8 mouse cellular contexts compared by ENCODE assay signal in genomic region chr19:10576690-10577561, GRCm38 (mm10). TPM values are rescaled to one million over a fixed set of nuclear protein-coding genes. Genes with fewer than 3 reads are reported as not detected.
DNase-seq lines count a peak whose midpoint lies in the region; ATAC-seq and TF ChIP-seq lines count a peak whose summit lies in the region.

Cyb561a3 (plus strand) TSS chr19:10577172.
Tmem138 (minus strand) TSS chr19:10577362.

- peak within 1 kb of the TSS; percentile 65 for H3K4me2 ChIP-seq in hindbrain, embryonic 13.5 days

- in situ Hi-C loops in Patski (cut with MboI; ENCODE audit: low pct_unique_long_range_greater_than_20kb) = no loop called here

- H3K36me3 ChIP-seq in hindbrain, embryonic 13.5 days = peaks cover 27% of the 10 kb centered on the region

- peak; percentile 93 for TF ChIP-seq CTCF in Patski (IDR thresholded peaks at IDR 0.05)

- peaks cover 22% of the 10 kb centered on the region for H3K4me1 ChIP-seq in hindbrain, embryonic 13.5 days (replicated peaks)

- no peaks in the 10 kb centered on the region for H3K27me3 ChIP-seq in Patski
- H3K27me3 ChIP-seq in hindbrain, embryonic 13.5 days = no peaks in the 10 kb centered on the region

- H3K27ac ChIP-seq in hindbrain, embryonic 13.5 days = peak within 1 kb of the TSS; percentile 96

- CTCF ChIA-PET in Patski (lab: Charles Lee) = interaction anchor here (0.7 to 5.2 kb wide), 11 partner anchors 9 to 385 kb away, joined by 3 to 49 read pairs (median 5); partner anchors contain the start of genes Ddb1 and Tkfc

- ATAC-seq in Patski = peak; percentile 92
- ATAC-seq in hindbrain, embryonic 13.5 days (ENCODE audit: low FRiP score) = peak; percentile 98

- H3K9me3 ChIP-seq in hindbrain, embryonic 13.5 days = no peaks in the 10 kb centered on the region

- POLR2A ChIA-PET in Patski (lab: Charles Lee) = interaction anchor here (0.9 to 2.0 kb wide), 3 partner anchors 13 to 29 kb away, joined by 5 to 7 read pairs (median 6); partner anchors contain the start of gene Tkfc

- H3K9ac ChIP-seq in hindbrain, embryonic 13.5 days = peak within 1 kb of the TSS; percentile 79

- peak; percentile 82 for DNase-seq in Patski (ENCODE audit: low read depth, low spot score)
- DNase-seq in cerebellum, postnatal 14 days = peak; percentile 93
- DNase-seq in frontal cortex, postnatal 14 days (ENCODE audit: low spot score in 2 of 2) = peak; percentile 85 to 93
- DNase-seq in layer of hippocampus, postnatal 25 days (ENCODE audit: extremely low spot score in 1 of 2, low spot score in 1 of 2) = peak; percentile 81 to 90
- DNase-seq in lung, postnatal 25 days (ENCODE audit: low spot score) = peak; percentile 95
- peak; percentile 96 for DNase-seq in retina, embryonic 14.5 days (ENCODE audit: low spot score)
- DNase-seq in thymus, postnatal 4 days = peak; percentile 92

- H3K4me3 ChIP-seq in hindbrain, embryonic 13.5 days = peak within 1 kb of the TSS; percentile 70

- WGBS in hindbrain, embryonic 13.5 days = under 1% methylated on average over 44 of the region's 44 CpGs

RNA-seq across cellular contexts. Expression of gene Cyb561a3, which starts in this region (rescaled TPM):
- 40.0 TPM for polyA plus RNA-seq in Patski (2021)
- polyA plus RNA-seq in hindbrain, embryonic 13.5 days (2015; fragmentation: Nextera tagmentation; extraction: Ambion mirVana) = 16.2 and 17.2 TPM in 2 replicates
- total RNA-seq in layer of hippocampus, postnatal 25 days (2021) = 10 to 100 TPM; 10.9 to 13.1 TPM

RNA-seq across cellular contexts. Expression of gene Tmem138, which starts in this region (rescaled TPM):
- polyA plus RNA-seq in Patski (2021) = 50.3 TPM
- 42.3 and 43.2 TPM in 2 replicates for polyA plus RNA-seq in hindbrain, embryonic 13.5 days (2015; fragmentation: Nextera tagmentation; extraction: Ambion mirVana)
- total RNA-seq in layer of hippocampus, postnatal 25 days (2021) = 10 to 100 TPM; 12.6 to 13.9 TPM

Comparison
In these comparisons a context has a peak if more than half of its experiments do, and no peak if none do; other contexts are left out.
1. Peak in every context shown above with its lines: DNase-seq, ATAC-seq, H3K4me3 ChIP-seq and H3K27ac ChIP-seq.